Mouse (Mus musculus) yolk sac, embryonic 10.5 days (tissue): Measurements from ENCODE around the gene Rhox4c.
"Not testable (repeated sequence)": the region's sequence is repeated elsewhere in the genome, so short reads cannot be mapped to it uniquely, and the experiment has no call there.

Experiments
- DNase-seq: peaks from one replicate; pipeline ENCODE4 v3.0.0-alpha.2; 2017; ENCODE audit warnings: low spot score

Rhox4c gene

DNA sequence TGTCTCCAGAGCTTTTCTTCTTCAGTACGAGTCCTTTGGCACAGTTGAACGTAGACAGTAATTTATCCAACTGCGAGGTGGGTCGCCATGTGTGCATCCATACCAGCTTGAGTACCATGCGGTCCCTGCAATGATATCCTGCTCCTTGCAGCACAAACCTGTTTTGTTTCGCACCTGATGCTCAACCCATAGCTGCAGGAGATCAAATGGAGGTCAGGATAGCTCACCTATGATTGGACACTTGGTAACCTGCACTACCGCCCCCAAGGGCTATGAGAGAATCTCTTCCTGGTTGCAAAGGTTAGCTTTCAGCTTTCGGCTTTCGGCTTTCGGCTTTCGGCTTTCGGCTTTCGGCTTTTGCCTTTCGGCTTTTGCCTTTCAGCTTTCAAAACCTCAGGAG, at the start of gene Rhox4c:
Rhox4c (plus strand) TSS at position 301 of the 400 bp plus-strand sequence.
- DNase-seq, result not testable (repeated sequence)

DNA sequence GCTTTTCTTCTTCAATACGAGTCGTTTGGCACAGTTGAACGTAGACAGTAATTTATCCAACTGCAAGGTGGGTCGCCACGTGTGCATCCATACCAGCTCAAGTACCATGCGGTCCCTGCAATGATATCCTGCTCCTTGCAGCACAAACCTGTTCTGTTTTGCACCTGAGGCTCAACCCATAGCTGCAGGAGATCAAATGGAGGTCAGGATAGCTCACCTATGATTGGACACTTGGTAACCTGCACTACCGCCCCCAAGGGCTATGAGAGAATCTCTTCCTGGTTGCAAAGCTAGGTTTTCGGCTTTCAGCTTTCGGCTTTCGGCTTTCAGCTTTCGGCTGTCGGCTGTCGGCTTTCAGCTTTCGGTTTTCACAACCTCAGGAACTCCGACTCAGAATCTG, 47.9 kb upstream of the Rhox4c start, which contains the start of gene Rhox4b:
Rhox4b (plus strand) TSS at position 301 of the 400 bp plus-strand sequence.
- DNase-seq, result not testable (repeated sequence)

DNA sequence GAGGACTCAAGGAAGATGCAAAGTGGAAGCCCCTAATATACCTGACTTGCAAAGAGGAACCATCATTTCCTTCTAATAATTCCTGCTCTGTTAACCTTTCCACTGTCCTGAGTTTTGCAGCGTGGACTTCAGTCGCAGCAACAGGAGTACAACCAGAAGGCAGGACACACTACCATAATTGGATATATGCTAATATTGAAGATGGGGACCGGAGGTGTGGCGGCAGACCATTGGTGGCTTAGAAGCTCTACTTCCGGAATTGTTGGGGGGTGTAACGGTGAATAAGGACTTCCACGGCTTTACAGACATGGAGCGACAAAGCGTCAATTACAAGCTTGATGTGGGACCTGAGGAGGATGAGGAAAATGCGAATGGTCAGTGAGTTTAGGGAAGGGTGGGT, 26.8 kb upstream of the Rhox4c start, which contains the start of gene Rhox2c:
Rhox2c (plus strand) TSS at position 301 of the 400 bp plus-strand sequence.
- not testable (repeated sequence) for DNase-seq

DNA sequence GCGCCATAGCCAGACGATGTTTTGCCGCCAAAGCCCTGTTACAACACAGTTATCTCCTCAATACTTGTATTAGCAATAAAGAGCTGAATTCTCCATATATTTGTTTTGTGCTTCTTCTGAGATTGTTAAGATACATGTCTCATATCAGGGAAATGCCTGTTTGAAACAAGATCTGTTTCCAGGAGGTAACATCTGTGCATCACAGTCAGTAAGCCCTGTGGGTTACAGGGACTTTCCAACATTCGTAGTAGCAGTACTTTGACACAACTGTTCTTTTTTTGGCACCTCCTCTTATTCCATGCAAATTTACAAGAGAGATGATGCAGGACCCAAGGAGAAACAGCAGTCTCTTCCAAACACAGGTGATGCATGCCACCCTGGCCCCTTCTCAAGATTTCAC, 21.9 kb upstream of the Rhox4c start, which contains the start of gene Rhox3c:
Rhox3c (plus strand) TSS at position 301 of the 400 bp plus-strand sequence.
- DNase-seq, result not testable (repeated sequence)

DNA sequence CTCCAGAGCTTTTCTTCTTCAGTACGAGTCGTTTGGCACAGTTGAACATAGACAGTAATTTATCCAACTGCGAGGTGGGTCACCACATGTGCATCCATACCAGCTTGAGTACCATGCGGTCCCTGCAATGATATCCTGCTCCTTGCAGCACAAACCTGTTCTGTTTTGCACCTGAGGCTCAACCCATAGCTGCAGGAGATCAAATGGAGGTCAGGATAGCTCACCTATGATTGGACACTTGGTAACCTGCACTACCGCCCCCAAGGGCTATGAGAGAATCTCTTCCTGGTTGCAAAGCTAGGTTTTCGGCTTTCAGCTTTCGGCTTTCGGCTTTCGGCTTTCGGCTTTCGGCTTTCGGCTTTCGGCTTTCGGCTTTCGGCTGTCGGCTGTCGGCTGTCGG, 33.9 kb downstream of the Rhox4c start, which contains the start of gene Rhox4d:
Rhox4d (plus strand) TSS at position 301 of the 400 bp plus-strand sequence.
- DNase-seq, result not testable (repeated sequence)

DNA sequence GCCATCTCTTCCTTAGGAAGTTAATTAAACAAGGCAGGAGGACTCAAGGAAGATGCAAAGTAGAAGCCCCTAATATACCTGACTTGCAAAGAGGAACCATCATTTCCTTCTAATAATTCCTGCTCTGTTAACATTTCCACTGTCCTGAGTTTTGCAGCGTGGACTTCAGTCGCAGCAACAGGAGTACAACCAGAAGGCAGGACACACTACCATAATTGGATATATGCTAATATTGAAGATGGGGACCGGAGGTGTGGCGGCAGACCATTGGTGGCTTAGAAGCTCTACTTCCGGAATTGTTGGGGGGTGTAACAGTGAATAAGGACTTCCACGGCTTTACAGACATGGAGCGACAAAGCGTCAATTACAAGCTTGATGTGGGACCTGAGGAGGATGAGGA, 50.0 kb downstream of the Rhox4c start, which contains the start of gene Rhox2e:
Rhox2e (plus strand) TSS at position 301 of the 400 bp plus-strand sequence.
- DNase-seq, result not testable (repeated sequence)
